Mouse (Mus musculus) embryonic facial prominence, embryonic 14.5 days (tissue): ENCODE results near the gene Pbld2. TPM values are rescaled to one million over a fixed set of nuclear protein-coding genes. Genes with fewer than 3 reads are reported as not detected.

Source experiments
- ATAC-seq: fragments of 200-750 bp; cut with Nextera tagmentation; 2 replicates; pipeline ENCODE4 v1.8.0; 2017; ENCODE audit warnings: low read depth, moderate number of reproducible peaks, moderate TSS enrichment
- DNase-seq: peaks from one replicate; pipeline ENCODE4 v3.0.0-alpha.2; 2015; ENCODE audit warnings: low spot score
- H3K27ac ChIP-seq: fragments of 300-500 bp; sonication (generic); replicated peaks from 2 replicates; pipeline ENCODE4 v1.5.1; 2014; ENCODE audit warnings: low read depth, mild to moderate bottlenecking, low read length, moderate library complexity
- H3K27me3 ChIP-seq: fragments of 300-500 bp; sonication (generic); replicated peaks from 2 replicates; pipeline ENCODE4 v1.6.1; 2014; ENCODE audit warnings: low read length; ENCODE audit not compliant: control insufficient read depth, insufficient read depth
- H3K36me3 ChIP-seq: fragments of 300-500 bp; sonication (generic); 2 replicates; pipeline ENCODE4 v1.6.1; 2014; ENCODE audit warnings: low read length, mixed read lengths; ENCODE audit not compliant: control insufficient read depth, insufficient read depth
- H3K4me1 ChIP-seq: fragments of 300-500 bp; sonication (generic); 2 replicates; pipeline ENCODE4 v1.6.1; 2014; ENCODE audit warnings: antibody characterized with exemption, low read length; ENCODE audit not compliant: control insufficient read depth, insufficient read depth
- H3K4me2 ChIP-seq: fragments of 300-500 bp; sonication (generic); 2 replicates; pipeline ENCODE4 v1.6.1; 2014; ENCODE audit warnings: low read depth, mild to moderate bottlenecking, low read length, moderate library complexity, mixed read lengths
- H3K4me3 ChIP-seq: fragments of 300-500 bp; sonication (generic); 2 replicates; pipeline ENCODE4 v1.5.1; 2014; ENCODE audit warnings: low read depth, mild to moderate bottlenecking, low read length
- H3K9ac ChIP-seq: fragments of 300-500 bp; sonication (generic); 2 replicates; pipeline ENCODE4 v1.6.1; 2014; ENCODE audit warnings: low read depth, mild to moderate bottlenecking, low read length, moderate library complexity, mixed read lengths
- H3K9me3 ChIP-seq: fragments of 300-500 bp; sonication (generic); 2 replicates; pipeline ENCODE4 v1.6.1; 2016; ENCODE audit warnings: low read length; ENCODE audit not compliant: control insufficient read depth
- WGBS: fragments of 180-500 bp; shearing (Covaris S2); extraction: QIAGEN DNeasy Blood & Tissue Kit; methylation state at CpG from one replicate; pipeline ENCODE4 v1.1.7; 2014; 5-methylcytosine and 5-hydroxymethylcytosine counted together
- polyA plus RNA-seq: library from polyadenylated mRNA; unstranded; fragments of >200 nt; fragmentation: Nextera tagmentation; extraction: Ambion mirVana; gene quantifications from 2 replicates; pipeline ENCODE4 v1.2.1, GENCODE M21; 2014

Pbld2 gene
- polyA plus RNA-seq, 1 experiment from 2014 or later: 1.1 TPM

GRCm38 (mm10) chr10:63021702-63022101 is 2.4 kb upstream of the Pbld2 start:
- no peak for ATAC-seq
- Histone ChIP-seq H3K27ac (no peak overlapping the region), H3K4me3 (peak overlapping the region; percentile 97), H3K4me1 (peaks cover 28% of the 10 kb centered on the region), H3K27me3 (no peaks in the 10 kb centered on the region), H3K9ac (peak overlapping the region; percentile 100), H3K4me2 (peak overlapping the region; percentile 70), H3K9me3 (no peaks in the 10 kb centered on the region), H3K36me3 (peaks cover 13% of the 10 kb centered on the region)
- DNase-seq: peak; percentile 19
- WGBS: 31% methylated on average over 4 of the region's 4 CpGs

GRCm38 (mm10) chr10:63022541-63023120 is 1.5 kb upstream of the Pbld2 start:
- peaks cover 4% of the 10 kb centered on the region for H3K36me3 ChIP-seq
- H3K4me3 ChIP-seq: peak overlapping the region; percentile 97
- no peaks in the 10 kb centered on the region for H3K27me3 ChIP-seq
- peaks cover 28% of the 10 kb centered on the region for H3K4me1 ChIP-seq
- no peak for ATAC-seq
- H3K4me2 ChIP-seq: peak overlapping the region; percentile 70
- peak overlapping the region; percentile 100 for H3K9ac ChIP-seq
- H3K27ac ChIP-seq: peak overlapping the region; percentile 100
- no peak for DNase-seq
- no peaks in the 10 kb centered on the region for H3K9me3 ChIP-seq
- WGBS: under 1% methylated on average over 27 of the region's 27 CpGs

- peak overlapping the region; percentile 70 for H3K4me2 ChIP-seq
- under 1% methylated on average over 25 of the region's 68 CpGs for WGBS
- no peaks in the 10 kb centered on the region for H3K27me3 ChIP-seq
- H3K4me3 ChIP-seq: peak overlapping the region; percentile 97
- H3K4me1 ChIP-seq: peaks cover 28% of the 10 kb centered on the region
- peak overlapping the region; percentile 100 for H3K27ac ChIP-seq
- H3K9ac ChIP-seq: peak overlapping the region; percentile 100
- DNase-seq: peak; percentile 70
- ATAC-seq: peak; percentile 14; the same call in 1 of the 2 replicates
- H3K9me3 ChIP-seq: no peaks in the 10 kb centered on the region
- H3K36me3 ChIP-seq: no peaks in the 10 kb centered on the region
Observed at GRCm38 (mm10) chr10:63023121-63023748, 880 bp upstream of the Pbld2 start.

GRCm38 (mm10) chr10:63024580-63024910 is 430 bp downstream of the Pbld2 start:
- WGBS: under 1% methylated on average over 8 of the region's 8 CpGs
- peak overlapping the region; percentile 100 for H3K9ac ChIP-seq
- H3K9me3 ChIP-seq: no peaks in the 10 kb centered on the region
- H3K4me3 ChIP-seq: peak overlapping the region; percentile 97
- peak; percentile 83 for DNase-seq
- H3K27ac ChIP-seq: peak overlapping the region; percentile 100
- peaks cover 28% of the 10 kb centered on the region for H3K4me1 ChIP-seq
- no peaks in the 10 kb centered on the region for H3K36me3 ChIP-seq
- H3K27me3 ChIP-seq: no peaks in the 10 kb centered on the region
- peak overlapping the region; percentile 84 for H3K4me2 ChIP-seq
- peak; percentile 54; the same call in 1 of the 2 replicates for ATAC-seq

- Histone ChIP-seq H3K9ac (peak overlapping the region; percentile 100), H3K36me3 (no peaks in the 10 kb centered on the region), H3K4me3 (peak overlapping the region; percentile 97), H3K9me3 (no peaks in the 10 kb centered on the region), H3K27me3 (no peaks in the 10 kb centered on the region), H3K4me1 (peaks cover 28% of the 10 kb centered on the region), H3K4me2 (peak overlapping the region; percentile 84), H3K27ac (peak overlapping the region; percentile 100)
- ATAC-seq: no peak
- 30% methylated on average over 2 of the region's 2 CpGs for WGBS
- peak; percentile 19 for DNase-seq
Observed at GRCm38 (mm10) chr10:63025016-63025415, 901 bp downstream of the Pbld2 start.

- H3K27ac ChIP-seq: peak overlapping the region; percentile 100
- H3K4me2 ChIP-seq: peak overlapping the region; percentile 84
- ATAC-seq: no peak
- no peaks in the 10 kb centered on the region for H3K27me3 ChIP-seq
- DNase-seq: peak; percentile 61
- H3K4me3 ChIP-seq: peak overlapping the region; percentile 97; the same call in 1 of the 2 replicates
- H3K9me3 ChIP-seq: no peaks in the 10 kb centered on the region
- H3K4me1 ChIP-seq: peaks cover 28% of the 10 kb centered on the region
- no peak overlapping the region for H3K9ac ChIP-seq
- WGBS: 35% methylated on average over 6 of the region's 6 CpGs
- H3K36me3 ChIP-seq: no peaks in the 10 kb centered on the region
Observed at GRCm38 (mm10) chr10:63025491-63026011, 1.4 kb downstream of the Pbld2 start.

- Histone ChIP-seq H3K9ac (no peak overlapping the region), H3K9me3 (no peaks in the 10 kb centered on the region), H3K4me3 (no peak overlapping the region), H3K4me1 (peaks cover 26% of the 10 kb centered on the region), H3K36me3 (no peaks in the 10 kb centered on the region), H3K4me2 (peak overlapping the region; percentile 21), H3K27me3 (no peaks in the 10 kb centered on the region), H3K27ac (peak overlapping the region; percentile 100; the same call in 1 of the 2 replicates)
- WGBS: 12% methylated on average over 8 of the region's 8 CpGs
- DNase-seq (peak; percentile 71), ATAC-seq (no peak)
Observed at GRCm38 (mm10) chr10:63026156-63026794, 2.2 kb downstream of the Pbld2 start.

GRCm38 (mm10) chr10:63026795-63027160 is 2.7 kb downstream of the Pbld2 start:
- H3K4me2 ChIP-seq: no peak overlapping the region
- ATAC-seq: no peak
- no peak overlapping the region for H3K9ac ChIP-seq
- peaks cover 21% of the 10 kb centered on the region for H3K4me1 ChIP-seq
- H3K27me3 ChIP-seq: no peaks in the 10 kb centered on the region
- no peak overlapping the region for H3K4me3 ChIP-seq
- H3K9me3 ChIP-seq: no peaks in the 10 kb centered on the region
- H3K36me3 ChIP-seq: no peaks in the 10 kb centered on the region
- WGBS: 78% methylated on average over 6 of the region's 6 CpGs
- no peak for DNase-seq
- peak overlapping the region; percentile 100; the same call in 1 of the 2 replicates for H3K27ac ChIP-seq
